Mouse (Mus musculus) naive thymus-derived CD4-positive, alpha-beta T cell, adult 2 months (primary cell): ENCODE data around the gene Rtp1.

Experiments
- DNase-seq: peaks from one replicate; pipeline ENCODE4 v3.0.0-alpha.2; 2011; ENCODE audit warnings: low read depth

Gene Rtp1

DNA sequence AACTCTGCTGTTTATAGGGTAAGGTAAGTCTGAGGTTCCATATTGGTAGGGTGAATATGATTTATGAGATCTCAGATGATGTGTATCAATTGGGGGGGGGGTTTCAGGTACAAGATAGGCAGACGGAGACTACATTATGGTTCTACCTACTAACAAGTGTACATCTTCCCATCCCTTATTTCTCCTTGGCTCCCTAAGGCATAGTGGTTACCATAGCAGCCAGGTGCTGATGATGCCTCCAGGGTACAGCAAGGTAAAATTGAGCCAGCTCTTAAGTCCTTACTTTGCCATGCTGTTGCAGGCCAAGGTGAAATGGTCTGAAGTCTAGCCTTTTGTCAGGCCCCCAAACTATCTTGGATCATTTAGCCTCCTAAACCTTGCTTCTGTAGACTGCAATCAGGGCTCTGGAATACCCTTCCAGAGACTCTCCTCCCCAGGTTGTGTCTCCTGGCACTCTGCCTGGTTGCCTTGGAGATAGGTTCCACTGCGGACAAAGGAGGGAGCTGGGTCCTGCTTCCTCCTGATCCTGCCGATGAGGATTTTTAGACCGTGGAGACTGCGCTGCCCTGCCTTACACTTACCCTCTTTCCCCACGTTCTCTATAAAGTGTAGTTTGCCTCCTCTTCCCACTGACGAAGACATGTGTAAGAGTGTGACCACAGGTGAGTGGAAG is at the start of gene Rtp1:
TSS of gene Rtp1 (plus strand) at position 487 of the 673 bp plus-strand sequence.
- no peak for DNase-seq

GRCm38 (mm10) chr16:23379536-23380230 is 49.2 kb upstream of the Rtp1 start:
- DNase-seq: peak; percentile 57

DNA sequence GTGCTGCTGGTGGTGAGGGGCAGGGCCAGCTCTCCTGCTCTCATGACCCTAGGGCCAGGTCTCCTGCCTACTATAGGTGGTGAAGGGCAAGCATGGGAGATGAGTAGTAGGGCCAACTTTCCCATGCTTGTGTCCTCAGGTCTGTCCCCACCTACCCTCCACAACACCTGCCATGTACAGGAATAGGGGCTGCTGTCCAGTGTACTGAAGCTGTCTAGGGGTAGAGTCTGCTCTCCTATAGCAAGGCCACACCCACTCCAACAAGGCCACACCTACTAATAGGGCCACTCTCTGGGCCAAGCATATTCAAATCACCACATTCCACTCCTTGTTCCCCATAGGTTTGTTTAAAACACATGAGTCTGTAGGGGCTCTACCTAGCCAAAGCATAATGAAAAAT is 44.6 kb upstream of the Rtp1 start:
- no peak for DNase-seq

GRCm38 (mm10) chr16:23397931-23398330 is 31.0 kb upstream of the Rtp1 start:
- no peak for DNase-seq

DNA sequence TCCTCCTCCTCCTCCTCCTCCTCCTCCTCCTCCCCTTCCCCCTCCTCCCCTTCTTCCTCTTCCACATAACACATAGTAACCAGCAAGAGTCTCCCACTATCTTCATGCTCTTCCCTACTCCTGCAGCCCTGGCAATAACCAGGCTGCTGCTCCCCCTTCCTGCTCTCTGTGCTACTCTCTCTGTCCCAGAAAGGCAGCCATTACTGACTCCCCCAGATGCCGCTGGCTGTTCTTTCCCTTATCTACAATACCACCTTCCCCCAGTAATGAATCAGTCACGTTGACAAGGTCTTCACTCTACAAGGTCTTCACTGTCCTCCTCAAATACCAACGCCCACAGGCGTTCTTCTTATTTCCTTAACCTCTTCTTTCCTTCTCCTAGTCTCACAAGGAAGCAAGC is 27.5 kb upstream of the Rtp1 start:
- no peak for DNase-seq

- DNase-seq: no peak
Measured at GRCm38 (mm10) chr16:23401959-23402358, 27.0 kb upstream of the Rtp1 start.

DNA sequence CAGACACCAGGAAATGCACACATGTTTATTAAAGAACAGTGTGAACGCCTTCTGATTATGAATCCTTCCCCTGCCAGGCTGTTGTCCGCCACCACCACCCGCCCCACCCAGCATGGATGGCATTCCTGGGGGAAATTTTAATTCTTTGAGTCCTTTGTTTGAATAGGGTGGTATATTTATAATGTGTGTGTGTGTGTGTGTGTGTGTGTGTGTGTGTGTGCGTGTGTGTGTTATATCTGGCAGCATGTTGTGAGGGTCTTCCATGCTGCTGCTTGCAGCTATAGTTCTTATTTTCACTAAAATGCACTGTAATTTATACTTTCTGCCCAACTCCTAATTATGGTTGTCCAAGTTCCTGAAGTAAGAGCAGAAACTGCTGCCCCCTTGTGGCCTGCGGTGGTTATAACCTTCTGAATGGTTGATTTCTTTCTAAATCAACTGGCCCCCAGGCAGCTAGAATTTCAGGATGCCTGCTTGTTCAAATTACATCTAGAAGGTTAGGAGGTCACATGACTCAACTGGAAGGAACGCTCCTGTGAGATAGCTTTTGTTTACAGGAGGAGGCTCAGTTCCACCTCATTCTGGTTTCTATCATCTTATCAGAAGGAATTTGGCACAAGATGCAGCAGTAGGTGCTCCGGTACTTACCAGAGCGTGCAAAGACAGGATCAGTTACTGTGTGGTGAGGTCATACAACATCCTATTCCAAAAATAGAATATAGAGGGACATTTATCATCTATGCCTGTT is 25.8 kb upstream of the Rtp1 start:
- DNase-seq: peak; percentile 89

DNA sequence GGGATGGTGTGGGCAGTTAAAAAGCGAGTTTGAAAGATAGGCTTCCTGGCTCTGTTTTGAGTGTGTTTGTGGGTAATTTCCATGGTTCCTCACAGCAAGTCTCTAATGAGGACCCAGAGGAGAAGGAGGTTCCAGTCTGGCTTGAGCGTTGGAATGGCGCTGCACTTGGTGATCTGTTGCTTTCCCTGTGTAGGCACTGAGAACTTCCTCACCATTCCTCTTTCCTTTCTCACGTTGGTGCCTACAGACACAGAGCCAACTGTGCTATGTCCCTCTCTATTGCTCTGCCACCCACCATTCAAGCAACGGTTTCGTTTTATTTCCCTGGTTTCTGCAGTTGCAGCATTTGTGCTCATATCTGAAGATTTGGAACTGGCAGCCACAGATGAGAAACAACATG is 16.0 kb upstream of the Rtp1 start:
- no peak for DNase-seq

DNA sequence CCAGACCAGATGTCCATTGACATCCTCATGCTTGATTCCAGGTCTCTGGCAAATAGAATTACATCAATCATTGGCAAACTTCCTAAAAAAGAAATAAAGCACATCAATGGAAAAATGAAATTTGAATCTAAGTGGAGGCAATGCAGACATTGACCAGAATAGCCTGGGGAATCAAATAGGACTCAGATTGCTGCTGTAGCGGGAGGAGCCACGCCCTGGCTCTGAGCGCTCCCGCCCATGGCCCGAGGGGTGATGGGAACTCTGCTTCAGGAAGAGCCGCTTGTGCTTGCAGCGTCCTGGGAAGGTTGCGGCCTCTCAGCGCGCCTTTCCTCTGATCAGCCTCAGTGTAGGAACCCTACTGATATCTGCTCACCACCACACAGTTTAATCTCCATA is 12.7 kb upstream of the Rtp1 start:
- no peak for DNase-seq

GRCm38 (mm10) chr16:23416657-23417293 is 12.2 kb upstream of the Rtp1 start:
- no peak for DNase-seq

GRCm38 (mm10) chr16:23417456-23418240 is 11.3 kb upstream of the Rtp1 start:
- DNase-seq: no peak

DNA sequence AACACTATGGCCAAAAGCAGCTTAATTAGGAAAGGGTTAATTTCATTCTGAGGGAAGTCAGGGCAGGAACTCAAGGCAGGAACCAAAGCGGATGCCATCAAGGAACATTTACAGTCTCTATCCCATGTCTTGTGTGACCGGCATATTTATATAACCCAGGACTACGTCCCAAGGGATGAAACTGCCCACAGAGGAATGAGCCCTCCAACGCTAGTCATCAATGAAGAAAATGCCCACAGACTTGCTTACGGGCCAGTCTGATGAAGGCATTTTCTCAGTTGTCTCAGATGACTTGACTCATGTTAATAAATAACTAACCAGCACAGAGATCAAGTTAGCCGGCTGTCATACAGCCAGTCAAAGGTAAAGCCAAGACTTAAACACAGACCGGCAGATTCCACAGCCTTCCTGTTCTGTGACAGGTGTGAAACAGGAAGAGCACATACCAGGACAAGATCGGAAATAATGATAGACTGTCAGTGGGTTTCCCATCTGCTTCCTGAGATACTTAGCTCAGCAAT is 9.3 kb upstream of the Rtp1 start:
- DNase-seq: no peak

DNA sequence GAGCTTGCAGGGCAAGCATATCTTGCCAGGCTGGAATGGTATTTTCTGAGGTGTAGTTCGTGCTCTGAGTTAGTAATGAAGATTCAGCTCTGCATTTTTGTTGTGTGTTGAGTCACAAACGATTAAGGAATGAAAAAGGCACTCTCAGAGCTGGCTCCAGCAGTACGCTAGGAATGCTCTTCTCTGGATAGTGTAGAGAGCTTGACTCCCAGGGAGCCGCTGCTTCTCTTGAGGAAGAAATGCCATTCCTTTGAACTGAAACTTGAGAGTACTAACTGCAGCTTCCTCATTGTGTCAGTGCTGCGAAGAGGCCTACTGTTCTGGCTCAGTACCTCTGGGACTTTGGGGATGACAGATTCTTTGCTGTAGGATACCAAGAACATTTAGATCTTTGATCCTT is 5.1 kb upstream of the Rtp1 start:
- DNase-seq: no peak

DNA sequence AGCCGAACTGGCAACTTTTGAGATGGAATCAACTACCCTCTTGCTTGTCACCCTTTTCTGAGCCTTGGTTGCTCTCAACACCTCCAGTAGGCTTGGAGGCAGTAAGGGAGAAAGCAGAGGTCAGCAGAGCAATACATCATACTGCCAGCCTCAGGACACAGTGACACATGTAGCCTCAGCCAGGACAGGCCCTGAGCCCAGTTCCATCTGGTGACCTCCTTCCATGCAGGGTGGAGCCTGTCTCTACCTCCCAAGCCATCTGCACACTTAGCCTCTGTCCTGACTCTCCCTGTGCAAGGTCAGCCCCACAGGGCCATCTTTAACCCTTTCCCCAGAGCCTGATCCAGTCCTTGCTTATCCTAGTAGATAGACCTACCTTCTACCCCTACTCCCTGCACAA is 1.2 kb upstream of the Rtp1 start:
- DNase-seq: no peak

DNA sequence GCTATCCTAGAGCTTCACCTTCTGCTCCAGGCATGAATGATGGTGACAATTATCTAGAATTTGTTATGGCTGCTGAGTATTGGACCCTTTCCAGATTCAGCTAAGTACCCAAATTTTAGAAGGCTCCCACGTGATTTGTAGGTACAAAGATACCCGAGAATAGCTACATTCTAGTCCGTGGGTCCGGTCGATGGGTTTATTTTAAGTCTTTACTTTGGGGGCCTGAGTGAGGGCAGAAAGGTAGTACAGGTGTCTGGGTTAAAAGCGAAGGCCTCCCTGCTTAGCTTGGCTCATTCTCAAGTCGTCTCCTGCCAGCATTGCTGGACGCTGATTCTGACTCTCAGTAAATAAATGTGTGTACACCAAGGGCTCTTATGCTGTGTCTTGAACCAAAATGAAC is 1.1 kb downstream of the Rtp1 start:
- no peak for DNase-seq

DNA sequence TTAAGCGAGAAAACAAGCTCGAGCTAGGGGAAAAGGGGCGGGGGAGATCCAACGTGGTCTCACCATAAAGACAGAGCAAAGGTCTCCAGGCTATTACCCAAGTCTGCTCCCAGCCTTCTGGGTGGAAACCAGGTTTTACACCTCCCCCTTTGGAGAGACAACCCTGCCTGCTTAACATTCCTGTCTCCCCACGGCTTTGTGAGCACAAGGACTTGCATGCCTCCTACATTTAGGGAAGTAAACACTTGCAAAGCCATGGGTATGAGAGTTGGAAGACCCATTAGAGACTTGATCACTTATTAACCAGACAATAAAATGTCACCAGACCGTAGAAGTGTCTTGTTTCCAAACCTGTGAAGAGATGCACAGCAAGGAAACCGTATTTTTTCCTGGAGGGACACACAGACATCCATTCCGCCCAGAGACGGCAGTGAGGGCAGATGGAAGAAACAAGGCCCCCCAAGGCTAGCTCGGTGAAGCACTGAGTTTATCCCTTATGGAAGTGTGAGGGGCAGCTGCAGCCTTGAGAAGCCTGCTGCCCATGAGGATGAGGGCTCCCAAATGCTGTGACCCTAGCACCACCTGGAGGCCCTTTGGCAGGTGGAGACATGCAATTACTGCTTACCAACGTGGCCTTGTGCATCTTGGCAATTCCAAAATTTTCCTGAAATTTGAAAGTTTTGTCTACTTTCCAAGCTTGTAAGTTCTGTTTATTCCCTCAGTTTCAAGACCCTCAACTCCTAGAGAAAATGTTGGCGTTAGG is 8.7 kb downstream of the Rtp1 start:
- DNase-seq: peak; percentile 34

DNA sequence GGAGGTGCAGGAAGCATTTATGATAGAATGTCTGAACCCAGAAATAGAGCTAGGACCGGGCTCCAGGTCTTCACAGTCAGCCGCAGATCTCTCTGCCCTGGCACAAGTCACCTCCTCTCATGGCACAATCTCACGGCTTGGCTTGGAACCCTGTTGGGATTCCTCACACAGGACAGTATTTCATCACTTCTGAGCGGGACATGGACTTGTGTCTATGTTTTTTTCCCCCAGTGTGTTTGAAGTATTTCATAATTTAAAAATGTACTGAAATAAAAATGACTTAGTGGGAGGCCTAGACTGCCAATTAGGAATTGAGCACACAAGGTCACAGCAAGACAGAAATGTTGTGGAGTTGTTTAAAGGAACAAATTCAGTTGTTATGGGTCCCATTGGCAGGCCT is 15.3 kb downstream of the Rtp1 start:
- no peak for DNase-seq

DNA sequence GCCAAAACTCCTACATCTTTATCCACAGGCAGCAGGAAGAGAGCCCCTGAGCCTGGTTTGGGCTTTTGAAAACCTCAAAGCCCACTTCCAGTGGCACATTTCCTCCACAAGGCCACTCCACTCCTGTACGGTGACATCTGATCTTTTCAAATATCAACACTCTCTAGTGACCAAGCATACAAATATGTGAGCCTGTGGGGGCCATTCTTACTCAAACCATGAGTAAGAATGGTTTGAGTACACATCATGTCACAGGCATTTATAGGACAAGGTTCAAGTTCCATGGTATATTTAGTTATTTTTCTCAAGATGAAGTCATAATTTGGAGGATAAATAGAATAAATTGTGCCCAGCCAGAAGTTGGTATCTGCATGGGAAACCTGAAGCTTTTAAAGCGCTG is 21.0 kb downstream of the Rtp1 start:
- no peak for DNase-seq

- DNase-seq: no peak
Measured at GRCm38 (mm10) chr16:23450816-23451215, 21.9 kb downstream of the Rtp1 start.

DNA sequence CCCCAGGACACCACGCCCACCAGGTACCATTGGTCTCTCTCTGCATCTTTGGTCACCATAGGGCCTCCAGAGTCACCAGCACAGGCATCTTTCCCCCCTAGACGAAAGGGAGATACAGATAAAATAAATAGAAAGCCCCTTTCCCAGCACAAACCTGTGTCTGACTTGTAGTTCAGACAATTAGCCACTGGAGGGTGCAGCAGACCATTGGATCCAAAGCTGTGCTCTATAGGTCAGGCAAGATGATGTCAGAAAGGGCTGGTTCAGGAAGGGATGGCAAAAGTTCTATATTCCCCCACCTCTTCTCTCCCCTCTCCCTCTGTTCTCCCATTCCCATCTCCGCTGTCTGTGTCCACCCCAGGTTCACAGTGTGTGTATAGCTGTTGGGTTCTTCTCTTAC is 23.5 kb downstream of the Rtp1 start:
- peak; percentile 54 for DNase-seq

DNA sequence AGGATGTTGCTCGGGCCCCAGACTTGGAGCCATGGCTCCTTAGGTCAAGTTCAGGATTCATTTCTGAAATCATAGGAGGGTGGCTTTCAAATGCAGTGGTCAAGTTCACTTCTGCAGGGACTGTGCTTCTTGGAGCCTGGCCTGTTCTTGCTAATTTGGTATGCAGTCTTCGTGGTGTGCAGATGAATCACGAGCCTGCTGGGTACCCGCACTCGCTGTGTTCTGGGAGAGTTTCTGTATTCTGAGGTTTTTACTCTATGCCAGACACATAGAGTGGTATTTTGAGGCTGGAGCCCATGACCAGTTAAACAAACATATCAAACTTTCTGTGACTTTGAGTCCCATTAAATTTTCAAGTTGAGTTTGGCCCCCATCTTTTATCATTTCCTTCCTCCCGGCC is 25.4 kb downstream of the Rtp1 start:
- no peak for DNase-seq
